Mouse (Mus musculus) spleen, adult 2 months (tissue): ENCODE data around the gene Rprml.

Experiments
- CTCF ChIP-seq: fragments of 200-500 bp; IDR thresholded peaks from 2 replicates; pipeline ENCODE4 v1.5.1; 2011; ENCODE audit warnings: mild to moderate bottlenecking, inconsistent platforms; ENCODE audit not compliant: insufficient read depth, insufficient read length, insufficient replicate concordance; ENCODE audit errors: extremely low read depth
- POLR2A ChIP-seq: fragments of 200-500 bp; IDR thresholded peaks from 2 replicates; pipeline ENCODE4 v1.6.1; 2011; ENCODE audit warnings: low read depth, low read length, inconsistent platforms

- TF ChIP-seq CTCF (no peak), POLR2A (no peak)
These were observed 39.6 kb downstream of the Rprml start for GRCm38 (mm10) chr11:103688980-103689378.
